Mouse (Mus musculus) lung, postnatal 0 days (tissue): ENCODE results near the gene Pcca.

ENCODE experiments used
- CTCF ChIP-seq: IDR thresholded peaks from 2 replicates; pipeline ENCODE4 v1.5.1; 2016; ENCODE audit warnings: antibody characterized with exemption, mild to moderate bottlenecking
- EP300 ChIP-seq: IDR thresholded peaks from 2 replicates; pipeline ENCODE4 v1.6.1; 2016; ENCODE audit warnings: antibody characterized with exemption, mild to moderate bottlenecking, control low read depth

- TF ChIP-seq CTCF (no peak), EP300 (no peak)
These were observed 343.7 kb downstream of the Pcca start for GRCm38 (mm10) chr14:122877787-122878186.
